Mouse (Mus musculus): ENCODE results near the gene Stt3a.

DNA sequence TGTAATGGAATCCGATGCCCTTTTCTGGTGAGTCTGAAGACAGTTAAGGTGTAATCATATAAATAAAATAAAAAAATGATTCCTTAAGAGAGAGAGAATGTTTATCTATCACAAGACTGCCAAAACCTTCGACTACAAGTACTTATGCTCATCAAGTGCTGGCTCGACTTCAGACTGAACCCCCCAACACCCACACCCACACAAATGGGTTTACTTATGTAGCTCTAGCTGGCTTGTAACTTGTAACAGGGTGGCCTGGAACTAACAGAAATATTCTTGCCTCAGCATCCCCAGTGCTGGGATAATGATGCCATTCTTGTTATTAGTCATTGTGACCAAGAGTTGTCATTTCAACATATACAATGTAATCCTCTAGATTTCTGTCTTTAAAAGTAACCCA lies 36.4 kb upstream of the Stt3a start:
- TF ChIP-seq POLR2A (IDR thresholded peaks at IDR 0.05; ENCODE audit: insufficient read length, low read depth), result no peak
- TF ChIP-seq E2F4 (IDR thresholded peaks at IDR 0.05; ENCODE audit: insufficient read depth), result no peak
- no peak for TF ChIP-seq MYOD1 (IDR thresholded peaks at IDR 0.05; ENCODE audit: control insufficient read depth in 1 of 3, insufficient read length in 2 of 3, low read depth in 2 of 3)
